Mouse (Mus musculus) yolk sac, embryonic 10.5 days (tissue): ENCODE measurements around the gene Olfr1211.

Experiments used
- DNase-seq: peaks from one replicate; pipeline ENCODE4 v3.0.0-alpha.2; 2017; ENCODE audit warnings: low spot score

The Olfr1211 gene

GRCm38 (mm10) chr2:88938011-88938410, at the start of gene Olfr1211:
Gene Olfr1211 (minus strand): TSS chr2:88938111.
- DNase-seq: no peak

GRCm38 (mm10) chr2:88980181-88980580, 42.3 kb upstream of the Olfr1211 start, which contains the start of gene Gm13762:
Gene Gm13762 (minus strand): TSS chr2:88980281.
- DNase-seq: no peak

GRCm38 (mm10) chr2:88953669-88954068, 15.8 kb upstream of the Olfr1211 start, which contains the start of gene Olfr1212:
Gene Olfr1212 (plus strand): TSS chr2:88953969.
- no peak for DNase-seq

GRCm38 (mm10) chr2:88915057-88915456, 22.9 kb downstream of the Olfr1211 start, which contains the start of gene Olfr1209:
Gene Olfr1209 (minus strand): TSS chr2:88915157.
- no peak for DNase-seq

- no peak for DNase-seq
Measured at GRCm38 (mm10) chr2:88902211-88902610, 35.7 kb downstream of the Olfr1211 start, which contains the start of gene Olfr1208. Gene Olfr1208 (minus strand): TSS chr2:88902311.
